Mouse (Mus musculus) liver, postnatal 0 days (tissue): Measurements from ENCODE around the gene Ccdc62.

Source experiments
- CTCF ChIP-seq: sonication (generic); IDR thresholded peaks from 2 replicates; pipeline ENCODE4 v1.5.1; 2016; ENCODE audit warnings: antibody characterized with exemption, low read depth
- EP300 ChIP-seq: IDR thresholded peaks from 2 replicates; pipeline ENCODE4 v1.6.1; 2016; ENCODE audit warnings: antibody characterized with exemption, low read depth, mild to moderate bottlenecking

- TF ChIP-seq CTCF (no peak), EP300 (no peak)
Observed at GRCm38 (mm10) chr5:123993263-123994036, 63.0 kb downstream of the Ccdc62 start.
